Mouse (Mus musculus) hindbrain, embryonic 12.5 days (tissue): ENCODE measurements around the gene Kcnj12. TPM values are rescaled to one million over a fixed set of nuclear protein-coding genes. Genes with fewer than 3 reads are reported as not detected.
A peak's percentile ranks its signal among the peaks of the same experiment; 100 is the strongest.

Experiments used
- ATAC-seq: fragments of 200-750 bp; cut with Nextera tagmentation; 2 replicates; pipeline ENCODE4 v1.8.0; 2017; ENCODE audit warnings: moderate TSS enrichment; ENCODE audit not compliant: low FRiP score
- H3K27ac ChIP-seq: fragments of 300-500 bp; sonication (generic); 2 replicates; pipeline ENCODE4 v1.5.1; 2016; ENCODE audit warnings: mild to moderate bottlenecking
- H3K27me3 ChIP-seq: fragments of 300-500 bp; sonication (generic); 2 replicates; pipeline ENCODE4 v1.6.1; 2016; ENCODE audit warnings: mild to moderate bottlenecking
- H3K36me3 ChIP-seq: fragments of 300-500 bp; sonication (generic); 2 replicates; pipeline ENCODE4 v1.6.1; 2016; ENCODE audit warnings: mild to moderate bottlenecking
- H3K4me1 ChIP-seq: fragments of 300-500 bp; sonication (generic); 2 replicates; pipeline ENCODE4 v1.6.1; 2016
- H3K4me2 ChIP-seq: fragments of 300-500 bp; sonication (generic); replicated peaks from 2 replicates; pipeline ENCODE4 v1.6.1; 2016; ENCODE audit warnings: mild to moderate bottlenecking
- H3K4me3 ChIP-seq: fragments of 300-500 bp; sonication (generic); 2 replicates; pipeline ENCODE4 v1.5.1; 2016; ENCODE audit warnings: mild to moderate bottlenecking
- H3K9ac ChIP-seq: fragments of 300-500 bp; sonication (generic); 2 replicates; pipeline ENCODE4 v1.6.1; 2016; ENCODE audit warnings: mild to moderate bottlenecking, moderate library complexity
- H3K9me3 ChIP-seq: fragments of 300-500 bp; sonication (generic); replicated peaks from 2 replicates; pipeline ENCODE4 v1.6.1; 2016; ENCODE audit warnings: mild to moderate bottlenecking
- WGBS: fragments of 180-500 bp; shearing (Covaris S2); methylation state at CpG from one replicate; pipeline ENCODE4 v1.1.7; 2016; 5-methylcytosine and 5-hydroxymethylcytosine counted together
- polyA plus RNA-seq: library from polyadenylated mRNA; unstranded; fragments of >200 nt; fragmentation: Nextera tagmentation; extraction: Ambion mirVana; gene quantifications from 2 replicates; pipeline ENCODE4 v1.2.1, GENCODE M21; 2016

Gene Kcnj12
- polyA plus RNA-seq, result 2.7 and 3.2 TPM in 2 replicates

DNA sequence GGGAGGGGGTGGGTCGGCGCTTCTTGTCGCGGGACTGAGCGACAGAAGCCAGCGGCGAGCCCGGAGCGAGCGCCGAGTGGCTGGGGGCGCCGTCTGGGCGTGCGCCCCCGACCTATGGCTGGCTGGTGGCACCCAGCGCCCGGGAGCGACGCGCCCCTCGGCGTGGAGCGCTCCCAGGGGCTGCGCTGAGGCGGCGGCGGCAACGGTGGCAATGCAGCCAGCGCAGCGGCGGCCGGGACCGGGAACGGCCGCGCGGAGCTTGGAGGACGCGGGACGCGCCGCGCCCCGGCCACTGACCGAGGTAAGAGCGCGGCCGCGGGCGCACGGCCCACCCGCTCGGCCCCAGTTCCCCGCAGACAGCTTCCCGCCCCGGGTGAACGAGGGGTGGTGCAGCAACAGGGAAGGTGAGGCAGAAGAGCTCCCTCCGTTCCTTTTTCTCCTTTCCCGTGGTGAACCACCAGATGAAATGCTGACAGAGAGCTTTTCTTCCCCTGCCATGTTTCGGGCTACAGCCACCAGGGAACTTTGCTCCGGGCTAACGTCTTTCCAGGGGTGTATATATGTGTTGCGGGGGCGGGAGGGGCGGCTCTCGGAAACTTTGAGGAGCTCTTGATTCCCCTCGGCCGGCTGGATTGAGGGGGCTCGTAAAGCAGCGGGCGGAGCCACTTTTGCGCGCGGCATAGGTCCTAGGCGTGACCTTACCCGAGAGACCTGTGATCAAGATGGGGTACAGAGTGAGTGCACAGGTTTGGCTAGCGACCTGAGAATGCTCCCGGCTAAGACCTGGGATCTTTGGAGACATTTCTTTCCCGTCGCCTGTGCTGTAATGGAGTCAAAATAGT lies at the start of gene Kcnj12:
Gene Kcnj12 (plus strand): TSS at position 15 of the 842 bp plus-strand sequence.
- H3K4me3 ChIP-seq, result peak within 1 kb of the TSS; percentile 59
- H3K27ac ChIP-seq, result 0 out of 2 replicates have a peak within 1 kb of the TSS, but pooled peaks have one; percentile 25
- WGBS, result under 1% methylated on average over 79 of the region's 81 CpGs
- peak within 1 kb of the TSS; percentile 97 for H3K4me2 ChIP-seq
- H3K36me3 ChIP-seq, result no peaks in the 10 kb centered on the region
- peak within 1 kb of the TSS; percentile 54 for H3K9ac ChIP-seq
- peaks cover 62% of the 10 kb centered on the region for H3K27me3 ChIP-seq
- H3K9me3 ChIP-seq, result no peaks in the 10 kb centered on the region
- peaks cover 40% of the 10 kb centered on the region for H3K4me1 ChIP-seq
- no peak for ATAC-seq

DNA sequence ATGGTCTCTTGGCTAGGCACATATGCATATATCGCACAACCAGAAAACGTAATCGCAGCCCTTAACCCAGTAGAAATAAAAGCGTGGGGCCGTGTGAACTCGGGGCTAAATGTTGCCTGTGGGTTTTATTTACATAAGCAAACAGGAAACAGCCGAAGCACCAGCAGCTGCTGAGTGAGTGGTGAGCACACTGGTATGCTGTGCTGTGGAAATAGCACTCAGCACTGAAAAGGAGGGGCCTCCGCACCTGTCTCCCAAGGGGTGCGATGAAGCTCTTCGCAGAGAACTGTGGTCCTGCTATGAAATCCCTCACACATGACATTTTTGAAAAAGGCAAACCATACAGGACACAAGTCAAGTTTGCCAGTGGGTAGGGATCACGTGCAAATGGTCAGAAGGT lies 47.3 kb upstream of the Kcnj12 start:
- 78% methylated on average over 11 of the region's 11 CpGs for WGBS
- Histone ChIP-seq H3K4me2 (no peak overlapping the region), H3K9ac (no peak overlapping the region), H3K36me3 (no peaks in the 10 kb centered on the region), H3K27me3 (no peaks in the 10 kb centered on the region), H3K4me1 (0 out of 2 replicates have a peak, but pooled peaks cover 3% of the 10 kb centered on the region), H3K9me3 (no peaks in the 10 kb centered on the region), H3K27ac (no peak overlapping the region), H3K4me3 (no peak overlapping the region)
- no peak for ATAC-seq

- Histone ChIP-seq H3K27me3 (no peaks in the 10 kb centered on the region), H3K4me2 (no peak overlapping the region), H3K9ac (no peak overlapping the region), H3K9me3 (no peaks in the 10 kb centered on the region), H3K4me1 (0 out of 2 replicates have a peak, but pooled peaks cover 3% of the 10 kb centered on the region), H3K27ac (no peak overlapping the region), H3K4me3 (no peak overlapping the region), H3K36me3 (no peaks in the 10 kb centered on the region)
- no peak for ATAC-seq
- WGBS, result 76% methylated on average over 2 of the region's 2 CpGs
These were observed 46.1 kb upstream of the Kcnj12 start for GRCm38 (mm10) chr11:60976234-60976633.

DNA sequence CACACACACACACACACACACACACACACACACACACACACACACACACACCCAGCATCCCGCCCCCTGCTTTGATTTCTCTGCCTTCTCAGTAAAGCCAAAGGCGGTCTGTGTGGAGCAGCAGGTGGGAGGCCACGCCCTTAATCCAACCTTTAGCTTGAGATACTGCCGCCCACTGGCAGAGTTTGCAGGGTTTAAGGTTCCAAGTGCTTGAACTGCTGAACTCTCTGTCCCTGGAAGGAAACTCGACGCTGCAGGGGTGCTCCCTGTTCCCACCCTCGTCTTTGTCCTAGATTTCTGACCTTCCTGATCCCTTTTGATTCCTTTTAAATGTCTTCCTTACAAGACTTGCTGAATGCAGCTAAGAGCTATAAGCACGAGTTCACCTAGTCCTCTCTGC lies 45.6 kb upstream of the Kcnj12 start:
- no peaks in the 10 kb centered on the region for H3K9me3 ChIP-seq
- 0 out of 2 replicates have a peak, but pooled peaks cover 3% of the 10 kb centered on the region for H3K4me1 ChIP-seq
- H3K4me3 ChIP-seq, result no peak overlapping the region
- no peaks in the 10 kb centered on the region for H3K27me3 ChIP-seq
- no peak overlapping the region for H3K27ac ChIP-seq
- no peak for ATAC-seq
- no peak overlapping the region for H3K9ac ChIP-seq
- H3K4me2 ChIP-seq, result no peak overlapping the region
- no peaks in the 10 kb centered on the region for H3K36me3 ChIP-seq
- 11% methylated on average over 8 of the region's 8 CpGs for WGBS

DNA sequence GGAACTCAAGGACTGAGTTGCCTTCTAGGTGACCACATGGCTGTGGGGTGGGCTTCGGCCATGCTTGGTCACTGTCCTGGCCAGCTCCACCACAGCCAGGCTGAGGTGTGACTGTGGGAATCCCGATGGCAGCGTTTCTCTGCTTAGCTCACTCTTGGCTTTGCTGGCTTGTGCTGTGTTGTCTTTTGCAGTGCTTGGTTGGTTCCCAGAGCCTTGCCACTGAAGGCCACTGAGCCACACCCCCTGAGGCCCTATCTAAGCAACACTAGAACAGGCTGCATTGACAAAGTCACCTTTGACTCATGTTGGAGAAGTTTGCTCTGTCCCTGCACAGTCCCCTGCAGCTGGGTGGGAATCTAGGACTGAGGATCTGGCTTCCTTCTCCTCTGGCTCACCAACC lies 45.2 kb upstream of the Kcnj12 start:
- H3K4me3 ChIP-seq, result no peak overlapping the region
- H3K4me2 ChIP-seq, result no peak overlapping the region
- H3K36me3 ChIP-seq, result no peaks in the 10 kb centered on the region
- 63% methylated on average over 3 of the region's 3 CpGs for WGBS
- no peak for ATAC-seq
- H3K9me3 ChIP-seq, result no peaks in the 10 kb centered on the region
- no peak overlapping the region for H3K9ac ChIP-seq
- no peaks in the 10 kb centered on the region for H3K27me3 ChIP-seq
- H3K4me1 ChIP-seq, result 0 out of 2 replicates have a peak, but pooled peaks cover 3% of the 10 kb centered on the region
- H3K27ac ChIP-seq, result no peak overlapping the region

DNA sequence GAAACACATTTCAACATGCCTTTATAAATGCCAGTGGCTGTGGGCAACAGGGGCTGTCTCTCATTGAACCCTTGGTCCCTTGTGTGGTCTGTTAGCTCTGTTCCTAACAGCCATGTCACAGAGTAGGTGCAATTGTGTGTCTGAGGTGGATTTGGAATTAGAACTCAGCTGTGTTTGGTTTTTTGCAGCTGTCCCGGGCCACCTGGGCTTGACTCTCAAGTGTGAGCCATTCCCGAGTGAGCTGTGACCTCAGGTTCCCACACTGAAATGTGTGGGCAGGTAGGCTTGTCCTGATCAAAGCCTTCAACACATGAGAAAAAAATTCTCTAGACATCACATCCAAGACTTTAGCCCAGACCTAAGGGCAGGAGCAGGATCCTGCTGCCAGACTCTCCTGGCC lies 43.7 kb upstream of the Kcnj12 start:
- no peaks in the 10 kb centered on the region for H3K27me3 ChIP-seq
- no peaks in the 10 kb centered on the region for H3K9me3 ChIP-seq
- no peak for ATAC-seq
- 0 out of 2 replicates have a peak, but pooled peaks cover 3% of the 10 kb centered on the region for H3K4me1 ChIP-seq
- whole genome bisulfite sequencing, result 84% methylated on average over 2 of the region's 2 CpGs
- H3K27ac ChIP-seq, result no peak overlapping the region
- H3K36me3 ChIP-seq, result no peaks in the 10 kb centered on the region
- H3K4me2 ChIP-seq, result no peak overlapping the region
- H3K9ac ChIP-seq, result no peak overlapping the region
- no peak overlapping the region for H3K4me3 ChIP-seq

DNA sequence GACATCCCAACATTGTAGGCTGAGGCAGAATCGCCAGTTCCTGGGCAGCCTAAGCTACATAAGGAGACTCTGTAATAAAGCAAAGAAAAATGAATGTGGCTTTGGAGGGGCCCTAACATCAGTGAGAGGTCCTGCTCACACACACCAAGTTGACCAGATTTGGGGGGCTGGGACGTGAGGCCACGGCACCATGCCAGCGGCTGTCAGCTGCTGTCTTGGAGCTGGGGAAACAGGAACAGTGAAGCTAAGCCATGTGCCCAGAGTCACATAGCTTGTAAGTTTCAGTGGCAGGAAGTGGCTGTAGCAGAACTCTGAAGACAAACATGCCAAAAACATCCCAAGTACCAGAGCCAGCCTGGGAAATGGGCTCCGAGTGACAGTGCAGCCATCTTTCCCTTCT lies 42.6 kb upstream of the Kcnj12 start:
- Histone ChIP-seq H3K36me3 (no peaks in the 10 kb centered on the region), H3K4me2 (no peak overlapping the region), H3K27ac (no peak overlapping the region), H3K27me3 (no peaks in the 10 kb centered on the region), H3K4me1 (0 out of 2 replicates have a peak, but pooled peaks cover 3% of the 10 kb centered on the region), H3K9me3 (no peaks in the 10 kb centered on the region), H3K4me3 (no peak overlapping the region), H3K9ac (no peak overlapping the region)
- ATAC-seq, result no peak
- WGBS, result 87% methylated on average over 5 of the region's 5 CpGs

DNA sequence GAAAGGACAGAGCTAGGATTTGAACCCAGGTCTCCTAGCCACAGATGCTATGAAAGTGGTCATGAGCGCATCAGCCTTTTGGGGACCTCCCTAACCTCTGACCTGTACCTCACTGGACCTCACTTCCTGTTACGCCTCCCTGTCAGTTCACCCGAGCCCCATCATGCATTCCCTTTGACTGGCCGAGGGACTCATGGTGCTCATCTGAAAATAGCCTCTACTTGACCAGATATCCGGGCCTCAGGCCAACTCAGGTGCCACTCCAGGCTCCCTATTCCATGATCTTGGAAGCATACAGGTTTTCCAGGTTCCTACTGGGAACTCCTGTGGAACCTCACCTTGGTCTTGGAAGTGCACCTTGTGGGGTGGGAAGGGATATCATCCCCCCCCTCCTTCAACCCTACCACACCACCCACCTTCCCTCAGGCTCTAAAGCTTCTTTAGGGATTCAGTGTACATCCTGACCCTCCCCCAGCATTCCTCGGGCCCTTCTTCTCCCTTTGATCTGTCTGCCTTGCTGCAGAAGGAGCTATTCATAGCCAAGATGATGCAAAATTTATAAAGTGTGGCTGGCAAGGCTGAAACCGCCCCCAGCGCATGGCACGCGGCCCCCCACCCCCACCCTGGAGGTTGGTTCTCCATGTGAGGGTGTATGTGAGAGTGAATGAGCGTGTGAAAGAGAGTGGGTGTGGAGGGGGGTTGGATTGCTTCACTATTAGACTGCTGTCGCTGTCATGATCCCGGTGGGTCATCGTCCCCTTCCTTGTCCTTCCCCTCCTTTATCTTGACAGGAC lies 40.5 kb upstream of the Kcnj12 start:
- no peak for ATAC-seq
- 0 out of 2 replicates have a peak, but pooled peaks cover 2% of the 10 kb centered on the region for H3K4me1 ChIP-seq
- WGBS, result 73% methylated on average over 14 of the region's 14 CpGs
- H3K4me3 ChIP-seq, result no peak overlapping the region
- H3K4me2 ChIP-seq, result no peak overlapping the region
- no peak overlapping the region for H3K9ac ChIP-seq
- H3K9me3 ChIP-seq, result no peaks in the 10 kb centered on the region
- H3K27ac ChIP-seq, result no peak overlapping the region
- H3K36me3 ChIP-seq, result no peaks in the 10 kb centered on the region
- H3K27me3 ChIP-seq, result no peaks in the 10 kb centered on the region

DNA sequence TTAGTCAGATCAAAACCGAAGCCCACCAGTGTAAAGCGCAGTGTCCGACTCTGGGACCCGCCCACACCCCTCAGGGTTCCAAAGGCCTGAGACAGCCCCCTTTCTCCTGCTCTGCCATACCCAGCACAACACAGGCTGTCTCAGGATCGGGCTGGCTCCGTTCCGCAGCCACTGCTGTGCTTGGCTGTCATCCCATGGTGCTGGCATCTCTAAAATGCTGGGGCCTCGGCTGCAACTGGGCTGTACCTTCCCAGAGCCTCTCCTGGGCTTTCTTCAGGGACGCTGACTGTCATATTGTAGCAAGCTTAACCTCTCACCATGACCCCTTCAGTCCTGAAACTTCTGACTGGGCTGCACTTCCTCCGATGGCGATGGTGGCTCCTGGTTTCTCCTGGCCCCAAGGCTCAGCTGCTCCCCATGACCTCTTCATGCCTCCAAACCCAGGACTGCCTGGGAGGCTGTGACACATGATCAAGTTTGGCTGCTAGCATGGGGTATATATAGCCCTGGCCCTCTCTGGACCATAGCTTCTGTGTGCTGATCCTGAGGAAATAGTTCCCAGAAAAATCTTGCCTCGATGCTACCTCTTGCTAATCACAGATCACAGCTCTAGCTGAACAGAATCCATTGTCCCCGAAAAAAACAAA lies 37.3 kb upstream of the Kcnj12 start:
- H3K4me2 ChIP-seq, result no peak overlapping the region
- no peaks in the 10 kb centered on the region for H3K27me3 ChIP-seq
- no peaks in the 10 kb centered on the region for H3K4me1 ChIP-seq
- H3K36me3 ChIP-seq, result no peaks in the 10 kb centered on the region
- no peak overlapping the region for H3K9ac ChIP-seq
- no peak overlapping the region for H3K4me3 ChIP-seq
- H3K9me3 ChIP-seq, result no peaks in the 10 kb centered on the region
- H3K27ac ChIP-seq, result no peak overlapping the region
- ATAC-seq, result no peak
- 67% methylated on average over 13 of the region's 13 CpGs for WGBS

DNA sequence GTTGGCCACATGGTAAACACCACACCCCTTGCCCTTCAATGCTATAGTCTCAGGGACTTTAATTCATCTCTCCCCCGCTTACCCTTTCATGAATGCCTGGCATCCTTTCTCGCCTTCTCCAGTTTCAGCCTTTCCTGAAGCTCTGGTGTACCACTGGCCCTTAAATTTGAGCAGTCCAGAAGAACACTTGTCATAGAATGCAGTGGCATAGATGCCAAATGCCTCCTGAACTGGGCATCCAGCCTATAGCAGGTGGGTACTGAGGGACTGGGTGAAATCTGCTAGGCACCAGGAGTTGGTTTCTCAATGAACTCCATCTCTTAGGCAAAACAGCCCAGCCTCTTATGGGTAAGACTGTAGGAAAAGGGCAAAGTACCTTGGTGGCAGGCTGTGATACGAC lies 31.9 kb upstream of the Kcnj12 start:
- H3K27me3 ChIP-seq, result no peaks in the 10 kb centered on the region
- no peaks in the 10 kb centered on the region for H3K9me3 ChIP-seq
- H3K4me3 ChIP-seq, result no peak overlapping the region
- H3K9ac ChIP-seq, result no peak overlapping the region
- no peaks in the 10 kb centered on the region for H3K36me3 ChIP-seq
- no peak overlapping the region for H3K27ac ChIP-seq
- no peak overlapping the region for H3K4me2 ChIP-seq
- 77% methylated on average over 3 of the region's 3 CpGs for WGBS
- no peak for ATAC-seq
- no peaks in the 10 kb centered on the region for H3K4me1 ChIP-seq

- Histone ChIP-seq H3K4me3 (no peak overlapping the region), H3K27ac (no peak overlapping the region), H3K9me3 (no peaks in the 10 kb centered on the region), H3K9ac (no peak overlapping the region), H3K4me1 (peaks cover 20% of the 10 kb centered on the region; the same call in 1 of the 2 replicates), H3K36me3 (no peaks in the 10 kb centered on the region), H3K4me2 (no peak overlapping the region), H3K27me3 (no peaks in the 10 kb centered on the region)
- no peak for ATAC-seq
- 78% methylated on average over 8 of the region's 8 CpGs for WGBS
These were observed 19.6 kb upstream of the Kcnj12 start for GRCm38 (mm10) chr11:61002736-61003135.

DNA sequence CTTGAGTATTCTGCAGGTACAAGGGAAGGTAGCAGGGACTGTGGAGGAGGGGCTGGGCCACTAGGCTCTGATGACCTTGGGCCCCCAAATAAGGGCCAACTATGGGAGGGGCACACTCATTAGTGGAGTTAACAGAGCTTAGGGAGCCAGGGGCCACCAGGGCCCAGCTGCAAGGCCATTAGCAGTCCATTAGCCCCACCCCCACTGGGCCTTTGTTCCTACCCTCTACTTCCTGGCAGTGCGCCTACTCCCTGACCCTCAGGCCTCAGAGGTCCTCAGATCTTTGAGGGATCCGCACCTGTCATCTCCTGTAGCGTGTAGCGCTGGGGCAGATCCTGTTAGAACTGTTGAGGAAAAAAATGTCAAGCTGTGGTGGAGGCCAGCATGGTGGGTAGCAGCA lies 18.3 kb upstream of the Kcnj12 start:
- peaks cover 20% of the 10 kb centered on the region; the same call in 1 of the 2 replicates for H3K4me1 ChIP-seq
- H3K4me2 ChIP-seq, result no peak overlapping the region
- no peaks in the 10 kb centered on the region for H3K36me3 ChIP-seq
- H3K27me3 ChIP-seq, result no peaks in the 10 kb centered on the region
- H3K9ac ChIP-seq, result no peak overlapping the region
- ATAC-seq, result no peak
- H3K27ac ChIP-seq, result 0 out of 2 replicates have a peak overlapping the region, but pooled peaks have one; percentile 8
- no peak overlapping the region for H3K4me3 ChIP-seq
- H3K9me3 ChIP-seq, result no peaks in the 10 kb centered on the region
- WGBS, result 40% methylated on average over 4 of the region's 4 CpGs
